Mouse (Mus musculus) mature B cell (primary cell): ENCODE results near the gene Ldlrad3.

Source experiments
- in situ Hi-C: fragments of 300-500 bp; cut with MboI; formaldehyde crosslinking; loops from 2 replicates; pipeline ENCODE4 v1.14.3; 2019

Gene Ldlrad3

GRCm38 (mm10) chr2:102002974-102003775 lies 183.0 kb downstream of the Ldlrad3 start:
- in situ Hi-C loops: no loop called here

GRCm38 (mm10) chr2:102002408-102002973 lies 183.7 kb downstream of the Ldlrad3 start:
- in situ Hi-C loops: no loop called here

GRCm38 (mm10) chr2:102001661-102002060 lies 184.5 kb downstream of the Ldlrad3 start:
- in situ Hi-C loops: no loop called here

- in situ Hi-C loops: no loop called here
Measured at GRCm38 (mm10) chr2:101998911-101999572, 187.1 kb downstream of the Ldlrad3 start.

GRCm38 (mm10) chr2:101997013-101997412 lies 189.2 kb downstream of the Ldlrad3 start:
- in situ Hi-C loops: no loop called here

- in situ Hi-C loops: no loop called here
Measured at GRCm38 (mm10) chr2:101992574-101993310, 193.4 kb downstream of the Ldlrad3 start.

GRCm38 (mm10) chr2:101991726-101992125 lies 194.5 kb downstream of the Ldlrad3 start:
- in situ Hi-C loops: no loop called here

- in situ Hi-C loops: no loop called here
Measured at GRCm38 (mm10) chr2:101986344-101987087, 199.7 kb downstream of the Ldlrad3 start.

GRCm38 (mm10) chr2:101983853-101984543 lies 202.2 kb downstream of the Ldlrad3 start:
- in situ Hi-C loops: no loop called here

GRCm38 (mm10) chr2:101983082-101983852 lies 202.9 kb downstream of the Ldlrad3 start:
- in situ Hi-C loops: no loop called here

- in situ Hi-C loops: no loop called here
Measured at GRCm38 (mm10) chr2:101981964-101982498, 204.2 kb downstream of the Ldlrad3 start.

GRCm38 (mm10) chr2:101981211-101981610 lies 205.0 kb downstream of the Ldlrad3 start:
- in situ Hi-C loops: no loop called here

GRCm38 (mm10) chr2:101980456-101980947 lies 205.7 kb downstream of the Ldlrad3 start:
- in situ Hi-C loops: no loop called here

- in situ Hi-C loops: no loop called here
Measured at GRCm38 (mm10) chr2:101978534-101979525, 207.4 kb downstream of the Ldlrad3 start.

GRCm38 (mm10) chr2:101976399-101977064 lies 209.7 kb downstream of the Ldlrad3 start:
- in situ Hi-C loops: no loop called here

- in situ Hi-C loops: no loop called here
Measured at GRCm38 (mm10) chr2:101973810-101974209, 212.4 kb downstream of the Ldlrad3 start.

GRCm38 (mm10) chr2:101967601-101968000 lies 218.6 kb downstream of the Ldlrad3 start:
- in situ Hi-C loops: no loop called here

- in situ Hi-C loops: no loop called here
Measured at GRCm38 (mm10) chr2:101967152-101967551, 219.0 kb downstream of the Ldlrad3 start.
